Mouse (Mus musculus): ENCODE data around the gene Furin. TPM values are rescaled to one million over a fixed set of nuclear protein-coding genes. Genes with fewer than 3 reads are reported as not detected.

Gene Furin
- polyA plus RNA-seq, 1 experiment from 2014 or later: 4.0 TPM

DNA sequence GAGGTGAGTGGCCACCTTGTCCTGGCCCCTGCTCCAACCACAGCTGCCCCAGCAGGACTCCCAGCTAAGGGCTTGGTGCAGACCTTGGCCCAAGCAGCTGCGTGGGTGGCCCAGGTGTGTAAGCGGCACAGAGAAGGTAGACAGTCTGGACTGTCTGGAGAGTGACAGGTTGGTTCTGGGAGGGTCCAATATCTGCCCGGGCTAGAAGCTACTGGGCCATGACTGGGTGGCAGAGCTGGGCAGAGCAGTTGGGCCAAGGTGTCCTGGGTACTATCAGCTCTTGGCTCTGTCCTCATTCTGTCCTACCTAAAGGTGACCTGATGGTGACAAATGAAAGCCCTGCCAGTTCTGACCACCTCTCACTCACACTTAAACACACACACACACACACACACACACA lies 37.9 kb upstream of the Furin start:
- Histone ChIP-seq H3K4me1 (replicated peaks) (peaks cover 4% of the 10 kb centered on the region), H3K27ac (no peak overlapping the region), H3K36me3 (no peaks in the 10 kb centered on the region), H3K9me3 (no peaks in the 10 kb centered on the region), H3K9ac (no peak overlapping the region), H3K4me2 (no peak overlapping the region), H3K27me3 (0 out of 2 replicates have a peak, but pooled peaks cover 3% of the 10 kb centered on the region), H3K4me3 (no peak overlapping the region)
- ATAC-seq (ENCODE audit: low FRiP score): no peak
- 72% methylated on average over 3 of the region's 3 CpGs for WGBS

DNA sequence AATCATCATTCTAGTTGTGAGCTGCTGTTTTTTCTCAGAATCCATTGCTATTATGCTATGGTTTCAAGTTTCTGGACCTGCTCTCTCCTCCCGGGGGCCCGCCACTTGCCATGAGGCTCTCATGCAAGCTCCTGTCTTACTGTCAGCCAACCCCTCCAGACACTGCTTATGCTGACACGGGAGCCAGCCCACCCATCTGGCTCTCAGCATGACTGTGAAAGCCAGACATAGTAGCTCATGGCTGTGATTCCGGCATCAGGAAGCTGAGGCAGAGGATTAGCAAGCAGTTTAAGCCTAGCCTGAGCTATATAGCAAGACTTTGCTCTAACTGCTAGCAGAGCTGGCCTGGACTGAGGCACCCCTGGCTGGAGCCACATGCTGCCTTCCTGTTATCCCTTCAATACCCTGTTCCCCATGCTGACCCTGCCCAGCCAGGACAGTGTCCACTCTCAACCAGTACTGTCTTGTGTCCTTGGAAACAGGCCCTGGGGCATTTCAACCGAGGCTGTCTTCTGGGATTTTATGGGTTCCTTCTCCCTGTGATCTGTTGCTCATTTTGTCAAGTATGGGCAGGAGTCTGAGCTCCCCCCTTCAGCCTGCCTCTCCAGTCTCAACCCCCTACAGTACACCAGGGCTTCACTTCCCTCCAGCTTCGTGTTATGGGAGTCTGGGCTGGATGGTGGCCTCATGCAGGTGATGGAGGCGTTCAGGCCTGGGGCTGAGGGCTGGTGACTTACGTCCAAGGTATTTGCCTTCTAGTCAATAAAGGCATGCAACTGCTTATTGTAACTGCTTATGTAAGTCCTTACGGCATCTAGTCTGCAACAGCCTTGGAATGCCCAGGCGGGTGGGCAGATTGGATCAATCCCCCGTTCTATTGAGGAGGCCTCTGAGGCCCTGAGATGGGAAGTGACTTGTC lies 37.0 kb upstream of the Furin start:
- Histone ChIP-seq H3K9me3 (no peaks in the 10 kb centered on the region), H3K4me1 (replicated peaks) (peaks cover 4% of the 10 kb centered on the region), H3K27me3 (0 out of 2 replicates have a peak, but pooled peaks cover 3% of the 10 kb centered on the region), H3K9ac (peak overlapping the region; percentile 2; the same call in 1 of the 2 replicates), H3K4me3 (no peak overlapping the region), H3K4me2 (no peak overlapping the region), H3K36me3 (no peaks in the 10 kb centered on the region), H3K27ac (no peak overlapping the region)
- WGBS: 73% methylated on average over 11 of the region's 11 CpGs
- no peak for ATAC-seq (ENCODE audit: low FRiP score)

DNA sequence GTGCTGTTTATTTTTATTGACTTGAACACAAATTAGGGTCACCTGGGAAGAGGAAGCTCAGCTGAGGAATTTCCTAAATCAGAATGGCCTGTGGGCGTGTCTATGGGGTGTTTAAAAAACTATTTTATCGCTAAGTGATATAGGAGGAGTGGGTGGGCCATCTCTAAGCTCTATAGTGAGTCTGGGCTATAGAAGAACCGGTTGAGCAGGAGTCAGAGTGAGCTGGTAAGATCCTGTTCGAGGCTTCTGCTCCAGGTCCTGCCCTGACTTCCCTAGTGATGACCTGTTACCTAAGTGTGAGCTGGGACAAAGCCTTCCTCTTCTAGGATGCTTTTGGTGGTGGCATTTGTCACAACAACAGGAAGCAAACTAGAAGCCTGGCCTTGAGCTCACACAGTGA lies 35.4 kb upstream of the Furin start:
- Histone ChIP-seq H3K27ac (no peak overlapping the region), H3K4me1 (replicated peaks) (peaks cover 4% of the 10 kb centered on the region), H3K27me3 (0 out of 2 replicates have a peak, but pooled peaks cover 3% of the 10 kb centered on the region), H3K9ac (no peak overlapping the region), H3K36me3 (no peaks in the 10 kb centered on the region), H3K4me3 (no peak overlapping the region), H3K9me3 (no peaks in the 10 kb centered on the region), H3K4me2 (no peak overlapping the region)
- WGBS: 75% methylated on average over 4 of the region's 4 CpGs
- ATAC-seq (ENCODE audit: low FRiP score): no peak

DNA sequence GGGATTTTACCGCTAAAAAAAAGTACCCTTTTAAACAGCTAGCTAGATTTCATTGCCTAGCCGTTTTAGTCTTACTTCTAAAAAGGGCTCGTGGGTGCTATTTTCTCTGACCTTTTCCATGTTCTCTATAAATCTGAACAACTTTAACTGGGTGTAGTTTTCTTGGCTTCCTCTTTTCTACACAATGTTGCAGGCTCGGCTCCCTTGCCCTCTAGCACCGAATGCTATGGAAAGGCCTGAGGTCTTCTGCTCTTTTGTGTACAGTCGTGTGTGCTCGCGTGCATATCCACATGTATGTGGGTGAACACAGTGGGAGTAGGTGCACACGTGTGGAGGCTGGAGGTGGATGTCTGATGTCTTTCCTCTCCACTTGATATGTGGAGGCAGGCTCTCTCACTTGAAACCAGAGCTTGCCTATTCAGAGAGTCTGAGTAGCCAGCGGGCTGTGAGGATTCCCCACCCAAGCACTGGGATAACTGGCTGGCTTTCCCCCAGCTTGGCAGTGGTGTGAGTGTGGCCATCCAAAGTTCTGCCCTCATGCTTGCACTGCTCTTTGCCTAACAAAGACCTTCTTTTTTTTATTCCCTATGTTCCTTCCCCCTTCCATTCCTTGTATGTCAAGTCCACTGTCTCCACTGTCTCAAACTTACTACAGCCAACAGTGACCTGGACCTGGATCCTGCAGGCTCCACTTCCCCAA lies 34.7 kb upstream of the Furin start:
- Histone ChIP-seq H3K4me2 (no peak overlapping the region), H3K36me3 (no peaks in the 10 kb centered on the region), H3K27ac (no peak overlapping the region), H3K27me3 (0 out of 2 replicates have a peak, but pooled peaks cover 3% of the 10 kb centered on the region), H3K9ac (no peak overlapping the region), H3K4me3 (no peak overlapping the region), H3K9me3 (no peaks in the 10 kb centered on the region), H3K4me1 (replicated peaks) (peaks cover 2% of the 10 kb centered on the region)
- ATAC-seq (ENCODE audit: low FRiP score): no peak
- 81% methylated on average over 10 of the region's 10 CpGs for WGBS

DNA sequence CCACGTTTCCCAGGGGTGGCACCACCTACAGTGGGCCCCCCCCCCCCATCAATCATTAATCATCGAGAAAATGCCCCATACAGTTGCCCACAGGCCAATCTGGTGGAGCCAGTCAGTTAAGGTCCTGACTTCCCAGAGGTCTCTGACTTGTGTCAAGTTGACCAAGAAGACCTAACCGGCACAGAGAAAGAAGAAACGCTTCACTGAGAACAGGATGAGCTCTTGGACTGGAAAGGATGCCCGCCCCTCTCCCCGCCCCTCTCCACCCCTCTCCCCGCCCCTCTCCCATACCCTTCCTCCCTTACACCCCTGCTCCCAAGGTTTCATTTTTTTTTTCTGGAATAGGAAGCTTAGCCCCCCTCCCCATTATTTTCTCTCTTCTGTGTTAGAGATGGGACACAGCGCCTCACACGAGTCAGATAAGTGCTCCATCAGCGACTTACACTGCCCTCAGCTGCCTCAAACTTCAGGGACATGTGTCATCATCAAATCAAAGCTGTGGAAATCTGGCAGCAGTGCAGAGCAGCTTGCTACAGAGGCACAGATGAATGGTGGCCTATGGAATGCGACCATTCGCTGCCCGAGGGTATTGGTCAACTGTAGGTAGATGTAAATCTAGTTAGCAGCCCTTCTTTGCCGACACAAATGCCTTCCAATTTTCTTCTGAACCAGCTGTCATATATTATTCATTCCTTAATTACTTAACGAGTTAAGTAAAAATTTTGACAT lies 34.0 kb upstream of the Furin start:
- H3K4me3 ChIP-seq: no peak overlapping the region
- no peaks in the 10 kb centered on the region; the same call in 1 of the 2 replicates for H3K4me1 ChIP-seq (replicated peaks)
- no peak for ATAC-seq (ENCODE audit: low FRiP score)
- 0 out of 2 replicates have a peak, but pooled peaks cover 3% of the 10 kb centered on the region for H3K27me3 ChIP-seq
- no peak overlapping the region for H3K4me2 ChIP-seq
- H3K9ac ChIP-seq: no peak overlapping the region
- no peaks in the 10 kb centered on the region for H3K9me3 ChIP-seq
- no peak overlapping the region for H3K27ac ChIP-seq
- WGBS: 37% methylated on average over 15 of the region's 15 CpGs
- H3K36me3 ChIP-seq: no peaks in the 10 kb centered on the region

DNA sequence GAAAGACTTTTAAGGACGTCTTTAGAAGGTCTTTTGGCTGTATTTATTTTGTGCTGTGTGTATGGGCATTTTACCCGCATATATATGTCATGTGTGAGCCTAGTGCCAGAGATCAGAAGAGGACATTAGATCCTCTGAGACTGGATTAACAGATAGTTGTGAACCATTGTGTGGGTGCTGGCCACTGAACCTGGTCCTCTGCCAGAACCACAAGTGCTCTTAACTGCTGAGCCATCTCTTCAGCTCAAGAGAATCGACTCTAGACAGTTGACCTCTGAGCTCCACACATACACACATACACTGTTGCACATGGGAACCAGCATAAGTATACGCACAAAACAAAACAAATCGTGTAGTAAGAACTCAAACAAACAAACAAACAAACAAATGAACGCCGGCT lies 31.3 kb upstream of the Furin start:
- WGBS: 86% methylated on average over 7 of the region's 7 CpGs
- no peak overlapping the region for H3K4me2 ChIP-seq
- no peaks in the 10 kb centered on the region for H3K36me3 ChIP-seq
- H3K4me1 ChIP-seq (replicated peaks): no peaks in the 10 kb centered on the region
- no peak overlapping the region for H3K9ac ChIP-seq
- H3K9me3 ChIP-seq: no peaks in the 10 kb centered on the region
- no peak overlapping the region for H3K4me3 ChIP-seq
- H3K27me3 ChIP-seq: 0 out of 2 replicates have a peak, but pooled peaks cover 3% of the 10 kb centered on the region
- no peak for ATAC-seq (ENCODE audit: low FRiP score)
- no peak overlapping the region for H3K27ac ChIP-seq

DNA sequence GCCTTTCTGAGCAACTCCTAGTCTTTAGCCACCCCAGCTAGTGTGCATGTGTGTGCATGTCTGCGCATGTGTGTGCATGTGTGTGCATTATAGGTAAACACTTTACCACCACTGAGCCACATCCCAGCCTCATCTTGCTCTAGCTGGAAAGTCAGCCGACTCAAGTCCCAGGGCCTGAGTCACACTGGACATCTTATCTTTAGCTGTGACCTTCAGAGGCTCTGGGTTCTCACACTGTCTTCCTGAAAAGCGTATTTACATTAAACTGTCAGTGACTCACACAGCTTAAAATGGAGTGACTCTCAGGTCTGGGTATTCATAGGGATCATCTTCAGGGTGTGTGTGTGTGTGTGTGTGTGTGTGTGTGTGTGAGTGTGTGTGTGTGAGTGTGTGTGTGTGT lies 30.4 kb upstream of the Furin start:
- Histone ChIP-seq H3K9ac (no peak overlapping the region), H3K4me1 (replicated peaks) (no peaks in the 10 kb centered on the region), H3K27ac (no peak overlapping the region), H3K4me2 (no peak overlapping the region), H3K4me3 (no peak overlapping the region), H3K27me3 (0 out of 2 replicates have a peak, but pooled peaks cover under 1% of the 10 kb centered on the region), H3K36me3 (no peaks in the 10 kb centered on the region), H3K9me3 (no peaks in the 10 kb centered on the region)
- no peak for ATAC-seq (ENCODE audit: low FRiP score)
- WGBS: 83% methylated on average over 3 of the region's 3 CpGs

DNA sequence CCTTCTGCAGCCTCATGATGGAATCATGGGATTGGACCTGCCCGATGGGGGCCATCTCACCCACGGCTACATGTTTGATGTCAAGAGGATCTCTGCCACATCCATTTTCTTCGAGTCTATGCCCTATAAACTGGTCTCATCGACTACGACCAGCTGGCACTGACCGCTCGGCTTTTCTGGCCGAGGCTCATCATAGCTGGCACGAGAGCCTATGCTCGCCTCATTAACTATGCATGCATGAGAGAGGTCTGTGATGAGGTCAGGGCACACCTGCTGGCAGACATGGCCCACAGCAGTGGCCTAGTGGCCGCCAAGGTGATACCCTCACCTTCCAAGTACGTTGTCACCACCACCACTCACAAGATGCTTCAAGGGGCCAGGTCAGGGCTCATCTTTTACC lies 24.4 kb upstream of the Furin start:
- no peak overlapping the region for H3K9ac ChIP-seq
- WGBS: 92% methylated on average over 12 of the region's 12 CpGs
- no peaks in the 10 kb centered on the region for H3K36me3 ChIP-seq
- no peak overlapping the region for H3K4me3 ChIP-seq
- no peak for ATAC-seq (ENCODE audit: low FRiP score)
- no peak overlapping the region for H3K4me2 ChIP-seq
- no peaks in the 10 kb centered on the region for H3K27me3 ChIP-seq
- H3K27ac ChIP-seq: no peak overlapping the region
- H3K9me3 ChIP-seq: no peaks in the 10 kb centered on the region
- no peaks in the 10 kb centered on the region for H3K4me1 ChIP-seq (replicated peaks)

DNA sequence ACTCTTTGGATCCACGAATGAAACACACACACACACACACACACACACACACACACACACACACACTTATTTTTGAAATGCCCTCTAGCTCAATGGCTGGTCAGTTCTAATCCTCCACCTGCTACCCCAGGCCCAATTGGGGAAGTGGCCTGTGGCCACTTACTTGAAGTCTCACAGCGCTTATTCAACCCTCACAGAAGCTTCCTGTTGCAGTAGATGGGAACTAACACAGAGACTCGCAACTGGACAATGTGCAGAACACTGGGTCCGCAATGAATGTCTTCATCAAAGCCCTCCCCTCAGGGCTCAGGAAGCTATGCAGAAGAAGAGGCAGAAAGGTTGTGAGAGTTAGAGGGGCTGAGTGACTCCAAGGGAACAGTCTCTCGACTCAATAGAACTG lies 22.5 kb upstream of the Furin start:
- no peak overlapping the region for H3K9ac ChIP-seq
- no peak overlapping the region for H3K4me2 ChIP-seq
- no peaks in the 10 kb centered on the region for H3K27me3 ChIP-seq
- no peaks in the 10 kb centered on the region for H3K36me3 ChIP-seq
- no peak overlapping the region for H3K27ac ChIP-seq
- WGBS: 88% methylated on average over 5 of the region's 5 CpGs
- no peaks in the 10 kb centered on the region for H3K4me1 ChIP-seq (replicated peaks)
- no peaks in the 10 kb centered on the region for H3K9me3 ChIP-seq
- ATAC-seq (ENCODE audit: low FRiP score): no peak
- no peak overlapping the region for H3K4me3 ChIP-seq

DNA sequence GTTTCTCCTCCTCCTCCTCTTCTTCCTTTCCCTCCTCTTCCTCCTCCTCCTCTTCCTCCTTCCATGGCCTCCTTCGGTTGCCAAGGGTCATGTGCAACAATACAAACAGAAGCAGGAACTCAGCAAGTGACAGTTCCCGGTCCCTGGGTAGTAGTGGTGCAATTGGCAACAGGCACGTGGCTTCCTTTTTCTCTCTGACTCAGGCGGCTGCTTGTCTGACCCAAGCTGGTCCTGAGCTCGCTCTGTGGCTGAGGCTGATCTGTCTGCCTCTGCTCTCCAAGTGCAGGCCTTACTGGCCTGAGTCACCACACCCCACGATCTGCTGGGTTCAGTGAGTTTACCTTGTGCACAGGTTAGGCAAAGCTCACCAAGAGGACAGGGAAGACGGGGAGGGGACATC lies 21.1 kb upstream of the Furin start:
- no peak overlapping the region for H3K9ac ChIP-seq
- no peak overlapping the region for H3K4me2 ChIP-seq
- no peaks in the 10 kb centered on the region for H3K9me3 ChIP-seq
- ATAC-seq (ENCODE audit: low FRiP score): no peak
- no peak overlapping the region for H3K4me3 ChIP-seq
- H3K4me1 ChIP-seq (replicated peaks): no peaks in the 10 kb centered on the region
- no peaks in the 10 kb centered on the region for H3K27me3 ChIP-seq
- WGBS: 76% methylated on average over 7 of the region's 7 CpGs
- H3K27ac ChIP-seq: no peak overlapping the region
- no peaks in the 10 kb centered on the region for H3K36me3 ChIP-seq

DNA sequence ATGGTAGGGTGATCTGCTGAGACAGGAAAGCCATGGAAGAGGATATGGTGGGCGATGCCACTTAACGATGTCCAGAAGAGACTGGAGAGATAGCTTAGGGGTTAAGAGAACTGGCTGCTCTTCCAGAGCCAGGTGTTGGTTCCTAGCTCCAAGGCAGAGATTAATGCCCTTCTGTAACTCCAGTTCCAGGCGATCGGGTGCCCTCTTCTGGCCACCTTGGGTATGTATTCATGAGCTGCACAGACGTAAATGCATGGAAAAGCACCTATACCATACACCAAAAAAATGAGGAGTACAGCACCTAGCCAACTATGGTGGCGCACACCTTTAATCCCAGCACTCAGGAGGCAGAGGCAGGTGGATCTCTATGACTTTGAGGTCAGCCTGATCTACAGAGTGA lies 19.5 kb upstream of the Furin start:
- Histone ChIP-seq H3K4me2 (no peak overlapping the region), H3K36me3 (no peaks in the 10 kb centered on the region), H3K4me1 (replicated peaks) (no peaks in the 10 kb centered on the region), H3K27ac (no peak overlapping the region), H3K4me3 (no peak overlapping the region), H3K9me3 (no peaks in the 10 kb centered on the region), H3K27me3 (no peaks in the 10 kb centered on the region), H3K9ac (no peak overlapping the region)
- 74% methylated on average over 6 of the region's 6 CpGs for WGBS
- ATAC-seq (ENCODE audit: low FRiP score): no peak

All from hindbrain, embryonic 13.5 days (tissue).